Mouse (Mus musculus): ENCODE measurements around the gene Coq9.

The Coq9 gene

GRCm38 (mm10) chr8:94812645-94813098, 25.4 kb upstream of the Coq9 start:
- no peak for TF ChIP-seq NANOG (IDR thresholded peaks at IDR 0.05; ENCODE audit: borderline replicate concordance, low read length)
- TF ChIP-seq POU5F1 (IDR thresholded peaks at IDR 0.05; ENCODE audit: borderline replicate concordance, low read length), result no peak
- TF ChIP-seq CTCF (conservative IDR thresholded peaks at IDR 0.05; ENCODE audit: low read length), result peak; percentile 60
- no peaks in the 10 kb centered on the region for H3K9me3 ChIP-seq (ENCODE audit: low read length)
- no peaks in the 10 kb centered on the region; the same call in 1 of the 2 replicates for H3K27me3 ChIP-seq (ENCODE audit: insufficient read depth, low read length)
- H3K4me1 ChIP-seq (replicated peaks; ENCODE audit: low read depth, low read length), result peaks cover 2% of the 10 kb centered on the region; the same call in 1 of the 2 replicates
- H3K36me3 ChIP-seq (ENCODE audit: insufficient read depth, low read length), result no peaks in the 10 kb centered on the region
- no peak overlapping the region for H3K4me3 ChIP-seq (replicated peaks; ENCODE audit: low read length)

GRCm38 (mm10) chr8:94814556-94814955, 23.6 kb upstream of the Coq9 start:
- Histone ChIP-seq H3K4me1 (replicated peaks; ENCODE audit: low read depth, low read length) (no peaks in the 10 kb centered on the region), H3K36me3 (ENCODE audit: insufficient read depth, low read length) (peaks cover 14% of the 10 kb centered on the region; the same call in 1 of the 2 replicates), H3K4me3 (replicated peaks; ENCODE audit: low read length) (no peak overlapping the region), H3K9me3 (ENCODE audit: low read length) (no peaks in the 10 kb centered on the region), H3K27me3 (ENCODE audit: insufficient read depth, low read length) (no peaks in the 10 kb centered on the region)
- TF ChIP-seq NANOG (IDR thresholded peaks at IDR 0.05; ENCODE audit: borderline replicate concordance, low read length) (no peak), CTCF (conservative IDR thresholded peaks at IDR 0.05; ENCODE audit: low read length) (peak; percentile 74), POU5F1 (IDR thresholded peaks at IDR 0.05; ENCODE audit: borderline replicate concordance, low read length) (no peak)

GRCm38 (mm10) chr8:94817933-94818332, 20.2 kb upstream of the Coq9 start:
- H3K4me1 ChIP-seq (replicated peaks; ENCODE audit: low read depth, low read length), result peaks cover 25% of the 10 kb centered on the region
- TF ChIP-seq NANOG (IDR thresholded peaks at IDR 0.05; ENCODE audit: borderline replicate concordance, low read length) (no peak), POU5F1 (IDR thresholded peaks at IDR 0.05; ENCODE audit: borderline replicate concordance, low read length) (no peak), CTCF (conservative IDR thresholded peaks at IDR 0.05; ENCODE audit: low read length) (no peak)
- no peaks in the 10 kb centered on the region for H3K27me3 ChIP-seq (ENCODE audit: insufficient read depth, low read length)
- H3K4me3 ChIP-seq (replicated peaks; ENCODE audit: low read length), result no peak overlapping the region
- H3K9me3 ChIP-seq (ENCODE audit: low read length), result no peaks in the 10 kb centered on the region
- H3K36me3 ChIP-seq (ENCODE audit: insufficient read depth, low read length), result peaks cover 47% of the 10 kb centered on the region

- Histone ChIP-seq H3K4me1 (replicated peaks; ENCODE audit: low read depth, low read length) (peaks cover 36% of the 10 kb centered on the region), H3K27me3 (ENCODE audit: insufficient read depth, low read length) (no peaks in the 10 kb centered on the region), H3K9me3 (ENCODE audit: low read length) (no peaks in the 10 kb centered on the region), H3K36me3 (ENCODE audit: insufficient read depth, low read length) (peaks cover 65% of the 10 kb centered on the region), H3K4me3 (replicated peaks; ENCODE audit: low read length) (no peak overlapping the region)
- no peak for TF ChIP-seq CTCF (conservative IDR thresholded peaks at IDR 0.05; ENCODE audit: low read length)
- no peak for TF ChIP-seq POU5F1 (IDR thresholded peaks at IDR 0.05; ENCODE audit: borderline replicate concordance, low read length)
- TF ChIP-seq NANOG (IDR thresholded peaks at IDR 0.05; ENCODE audit: borderline replicate concordance, low read length), result no peak
Measured at GRCm38 (mm10) chr8:94819671-94820179, 18.4 kb upstream of the Coq9 start.

GRCm38 (mm10) chr8:94820553-94820952, 17.6 kb upstream of the Coq9 start:
- peaks cover 36% of the 10 kb centered on the region for H3K4me1 ChIP-seq (replicated peaks; ENCODE audit: low read depth, low read length)
- TF ChIP-seq CTCF (conservative IDR thresholded peaks at IDR 0.05; ENCODE audit: low read length) (no peak), NANOG (IDR thresholded peaks at IDR 0.05; ENCODE audit: borderline replicate concordance, low read length) (no peak), POU5F1 (IDR thresholded peaks at IDR 0.05; ENCODE audit: borderline replicate concordance, low read length) (no peak)
- H3K4me3 ChIP-seq (replicated peaks; ENCODE audit: low read length), result no peak overlapping the region
- H3K36me3 ChIP-seq (ENCODE audit: insufficient read depth, low read length), result peaks cover 74% of the 10 kb centered on the region
- H3K9me3 ChIP-seq (ENCODE audit: low read length), result no peaks in the 10 kb centered on the region
- no peaks in the 10 kb centered on the region for H3K27me3 ChIP-seq (ENCODE audit: insufficient read depth, low read length)

- no peaks in the 10 kb centered on the region for H3K9me3 ChIP-seq (ENCODE audit: low read length)
- H3K36me3 ChIP-seq (ENCODE audit: insufficient read depth, low read length), result peaks cover 82% of the 10 kb centered on the region
- no peaks in the 10 kb centered on the region for H3K27me3 ChIP-seq (ENCODE audit: insufficient read depth, low read length)
- peaks cover 36% of the 10 kb centered on the region for H3K4me1 ChIP-seq (replicated peaks; ENCODE audit: low read depth, low read length)
- TF ChIP-seq NANOG (IDR thresholded peaks at IDR 0.05; ENCODE audit: borderline replicate concordance, low read length), result no peak
- TF ChIP-seq CTCF (conservative IDR thresholded peaks at IDR 0.05; ENCODE audit: low read length), result no peak
- TF ChIP-seq POU5F1 (IDR thresholded peaks at IDR 0.05; ENCODE audit: borderline replicate concordance, low read length), result no peak
- no peak overlapping the region for H3K4me3 ChIP-seq (replicated peaks; ENCODE audit: low read length)
Measured at GRCm38 (mm10) chr8:94821381-94821780, 16.7 kb upstream of the Coq9 start.

- peaks cover 96% of the 10 kb centered on the region for H3K36me3 ChIP-seq (ENCODE audit: insufficient read depth, low read length)
- peaks cover 36% of the 10 kb centered on the region for H3K4me1 ChIP-seq (replicated peaks; ENCODE audit: low read depth, low read length)
- H3K4me3 ChIP-seq (replicated peaks; ENCODE audit: low read length), result peak overlapping the region; percentile 46
- peak; percentile 49 for TF ChIP-seq CTCF (conservative IDR thresholded peaks at IDR 0.05; ENCODE audit: low read length)
- no peak for TF ChIP-seq NANOG (IDR thresholded peaks at IDR 0.05; ENCODE audit: borderline replicate concordance, low read length)
- H3K27me3 ChIP-seq (ENCODE audit: insufficient read depth, low read length), result no peaks in the 10 kb centered on the region
- no peaks in the 10 kb centered on the region for H3K9me3 ChIP-seq (ENCODE audit: low read length)
Measured at GRCm38 (mm10) chr8:94822637-94823560, 15.2 kb upstream of the Coq9 start.

- peaks cover 36% of the 10 kb centered on the region for H3K4me1 ChIP-seq (replicated peaks; ENCODE audit: low read depth, low read length)
- peaks cover 98% of the 10 kb centered on the region for H3K36me3 ChIP-seq (ENCODE audit: insufficient read depth, low read length)
- no peaks in the 10 kb centered on the region for H3K27me3 ChIP-seq (ENCODE audit: insufficient read depth, low read length)
- no peaks in the 10 kb centered on the region for H3K9me3 ChIP-seq (ENCODE audit: low read length)
- TF ChIP-seq NANOG (IDR thresholded peaks at IDR 0.05; ENCODE audit: borderline replicate concordance, low read length) (no peak), CTCF (conservative IDR thresholded peaks at IDR 0.05; ENCODE audit: low read length) (no peak)
- no peak overlapping the region for H3K4me3 ChIP-seq (replicated peaks; ENCODE audit: low read length)
Measured at GRCm38 (mm10) chr8:94825170-94825569, 13.0 kb upstream of the Coq9 start.
